Mouse (Mus musculus): ENCODE results near the gene 4930519G04Rik.

DNA sequence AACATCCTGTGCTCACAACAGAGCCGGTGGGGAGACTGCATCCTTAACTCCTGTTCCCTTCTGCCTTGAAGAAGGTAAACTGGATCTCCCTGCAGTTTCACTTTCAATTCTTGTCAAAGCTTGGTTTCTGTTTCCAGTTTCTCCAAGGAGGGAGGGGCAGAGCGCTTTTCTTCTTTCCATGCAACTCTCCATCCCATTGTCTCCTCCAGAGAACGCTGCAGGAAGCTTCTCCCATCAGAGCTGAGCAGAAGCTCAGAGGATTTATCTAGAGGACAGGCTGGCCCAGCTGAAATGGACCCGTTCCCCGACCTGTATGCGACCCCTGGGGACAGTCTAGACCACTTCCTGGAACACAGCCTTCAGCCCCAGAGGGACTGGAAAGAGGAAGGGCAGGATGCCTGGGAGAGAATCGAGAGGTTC lies 43.9 kb downstream of the 4930519G04Rik start:
- TF ChIP-seq CTCF (IDR thresholded peaks at IDR 0.05; ENCODE audit: low read depth) (0 out of 2 replicates have a peak, but pooled peaks have one; percentile 3), EP300 (optimal IDR thresholded peaks at IDR 0.05) (no peak)

Measured in stomach, postnatal 0 days (tissue).